ENCODE assay signal across 8 mouse cellular contexts in genomic region chr10:67979401-67980157, GRCm38 (mm10). TPM values are rescaled to one million over a fixed set of nuclear protein-coding genes. Genes with fewer than 3 reads are reported as not detected.
DNase-seq lines count a peak whose midpoint lies in the region; ATAC-seq lines count a peak whose summit lies in the region.

Rtkn2 (plus strand) TSS chr10:67979570.

- intact Hi-C loops in left cerebral cortex, postnatal 4 days (cut with DNase I) = loop anchor here (10.0 kb wide), 1 partner anchor 665 kb away; no protein-coding TSS in a partner anchor

- peak within 1 kb of the TSS; percentile 48; the same call in 1 of the 2 replicates for H3K27ac ChIP-seq in intestine, embryonic 16.5 days (ENCODE audit: low read length)
- H3K27ac ChIP-seq in midbrain, embryonic 11.5 days (ENCODE audit: low read depth, low read length) = peak within 1 kb of the TSS; percentile 57

- H3K36me3 ChIP-seq in intestine, embryonic 16.5 days (ENCODE audit: control insufficient read depth, insufficient read depth, low read length) = no peaks in the 10 kb centered on the region
- H3K36me3 ChIP-seq in midbrain, embryonic 11.5 days (ENCODE audit: control insufficient read depth, insufficient read depth, low read length) = no peaks in the 10 kb centered on the region

- WGBS in intestine, embryonic 16.5 days = under 1% methylated on average over 57 of the region's 57 CpGs
- WGBS in midbrain, embryonic 11.5 days = under 1% methylated on average over 57 of the region's 57 CpGs

- peak; percentile 94 for DNase-seq in adrenal gland, postnatal 14 days
- peak; percentile 99 for DNase-seq in embryo, embryonic 9.5 days (ENCODE audit: extremely low spot score)
- peak; percentile 72 to 89 for DNase-seq in gastrocnemius, postnatal 4 days (ENCODE audit: low spot score in 2 of 2)
- peak; percentile 98 for DNase-seq in left cerebral cortex, postnatal 4 days
- DNase-seq in midbrain, embryonic 11.5 days (ENCODE audit: low spot score, missing footprints) = peak; percentile 100
- DNase-seq in right cerebral cortex, postnatal 4 days = peak; percentile 94
- peak; percentile 98 for DNase-seq in yolk sac, embryonic 10.5 days (ENCODE audit: low spot score)

- peak; percentile 97 for ATAC-seq in intestine, embryonic 16.5 days
- ATAC-seq in midbrain, embryonic 11.5 days (ENCODE audit: low FRiP score) = peak; percentile 98

- H3K9me3 ChIP-seq in intestine, embryonic 16.5 days (ENCODE audit: control insufficient read depth, low read length) = no peaks in the 10 kb centered on the region
- no peaks in the 10 kb centered on the region for H3K9me3 ChIP-seq in midbrain, embryonic 11.5 days (ENCODE audit: control insufficient read depth, low read length)

- H3K9ac ChIP-seq in intestine, embryonic 16.5 days (ENCODE audit: low read depth, low read length) = peak within 1 kb of the TSS; percentile 74
- peak within 1 kb of the TSS; percentile 84 for H3K9ac ChIP-seq in midbrain, embryonic 11.5 days (ENCODE audit: low read length)

- peak within 1 kb of the TSS; percentile 84 for H3K4me3 ChIP-seq in intestine, embryonic 16.5 days (ENCODE audit: low read length)
- H3K4me3 ChIP-seq in midbrain, embryonic 11.5 days (ENCODE audit: low read depth, low read length) = peak within 1 kb of the TSS; percentile 79

- H3K4me1 ChIP-seq in intestine, embryonic 16.5 days (ENCODE audit: control insufficient read depth, insufficient read depth, low read length) = peaks cover 5% of the 10 kb centered on the region; the same call in 1 of the 2 replicates
- peaks cover 3% of the 10 kb centered on the region; the same call in 1 of the 2 replicates for H3K4me1 ChIP-seq in midbrain, embryonic 11.5 days (ENCODE audit: control insufficient read depth, insufficient read depth, low read length)

- H3K27me3 ChIP-seq in intestine, embryonic 16.5 days (replicated peaks; ENCODE audit: control insufficient read depth, insufficient read depth, low read length) = no peaks in the 10 kb centered on the region
- H3K27me3 ChIP-seq in midbrain, embryonic 11.5 days (ENCODE audit: control insufficient read depth, insufficient read depth, low read length) = no peaks in the 10 kb centered on the region

- peak within 1 kb of the TSS; percentile 95 for H3K4me2 ChIP-seq in intestine, embryonic 16.5 days (ENCODE audit: low read depth, low read length)
- H3K4me2 ChIP-seq in midbrain, embryonic 11.5 days = peak within 1 kb of the TSS; percentile 80

RNA-seq across cellular contexts. Expression of gene Rtkn2, which starts in this region (rescaled TPM):
- 0.89 and 1.2 TPM in 2 replicates for total RNA-seq in adrenal gland, postnatal 14 days (2021)
- 1 to 10 TPM; 3.1 to 3.5 TPM for total RNA-seq in gastrocnemius, postnatal 4 days (2021)
- 4.1 and 5.0 TPM in 2 replicates for polyA plus RNA-seq in intestine, embryonic 16.5 days (2015; fragmentation: Nextera tagmentation; extraction: Ambion mirVana)
- 1 to 10 TPM; 5.8 to 6.0 TPM for total RNA-seq in left cerebral cortex, postnatal 4 days (2021)
- polyA plus RNA-seq in midbrain, embryonic 11.5 days (2014; fragmentation: Nextera tagmentation; extraction: Ambion mirVana) = 19.9 and 23.2 TPM in 2 replicates

Comparison
In these comparisons a context has a peak if more than half of its experiments do, and no peak if none do; other contexts are left out.
1. Peak in every context shown above with its lines: DNase-seq, ATAC-seq, H3K4me3 ChIP-seq and H3K27ac ChIP-seq.